Mouse (Mus musculus) stomach, postnatal 0 days (tissue): Measurements from ENCODE around the gene Gabra4.

Source experiments
- CTCF ChIP-seq: IDR thresholded peaks from 2 replicates; pipeline ENCODE4 v1.5.1; 2016; ENCODE audit warnings: antibody characterized with exemption, low read depth, mild to moderate bottlenecking, moderate library complexity
- EP300 ChIP-seq: optimal IDR thresholded peaks from 2 replicates; pipeline ENCODE3; 2016; ENCODE audit warnings: antibody characterized with exemption

DNA sequence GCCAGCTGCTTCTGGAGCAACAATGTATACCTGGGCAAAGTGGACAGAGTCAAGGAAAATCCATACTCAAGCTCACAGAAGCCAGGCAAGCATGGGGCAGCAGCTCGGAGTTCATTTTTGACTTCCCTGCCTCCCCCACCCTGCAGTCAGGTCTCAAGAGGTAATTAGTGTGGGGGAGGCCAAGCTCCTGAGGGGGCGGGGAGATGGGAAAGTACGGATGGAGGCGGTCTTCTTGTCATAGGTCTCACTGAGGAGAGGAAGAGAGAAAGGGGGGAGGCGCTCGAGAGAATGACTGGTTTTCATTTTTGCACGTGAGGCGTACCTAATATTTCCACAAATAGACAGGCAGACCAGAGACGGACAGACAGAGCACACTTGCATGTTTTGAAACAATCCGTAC lies 1.3 kb downstream of the Gabra4 start:
- no peak for TF ChIP-seq EP300
- TF ChIP-seq CTCF: no peak
